Mouse (Mus musculus) lung, postnatal 4 days (tissue): ENCODE measurements around the gene Snrnp70.

Experiments used
- DNase-seq, 2 experiments: peaks; one replicate each; pipeline ENCODE4 v3.0.0; 2021

Snrnp70 gene

DNA sequence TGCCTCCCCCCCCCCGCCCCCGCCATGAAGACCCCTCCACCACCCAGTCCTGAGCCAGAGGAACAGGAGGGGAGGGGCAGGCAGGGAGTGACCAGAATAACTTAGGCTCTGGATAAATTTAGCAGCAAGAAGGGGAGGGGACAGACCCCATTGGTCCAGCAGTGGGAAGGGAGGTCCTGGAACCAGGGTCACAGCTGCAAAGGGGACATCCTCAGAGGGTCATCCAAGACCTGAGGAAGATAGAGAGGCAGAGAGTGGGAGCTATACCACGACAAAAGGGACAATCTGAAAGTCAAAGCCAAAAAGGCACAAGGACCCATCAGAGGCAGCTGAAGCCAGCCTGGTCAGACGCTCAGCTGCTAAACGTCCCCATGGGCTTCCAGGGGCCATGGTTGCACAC lies 60.5 kb downstream of the Snrnp70 start, which contains the start of gene Hrc:
Hrc (plus strand) TSS at position 235 of the 400 bp plus-strand sequence.
- DNase-seq = no peak

DNA sequence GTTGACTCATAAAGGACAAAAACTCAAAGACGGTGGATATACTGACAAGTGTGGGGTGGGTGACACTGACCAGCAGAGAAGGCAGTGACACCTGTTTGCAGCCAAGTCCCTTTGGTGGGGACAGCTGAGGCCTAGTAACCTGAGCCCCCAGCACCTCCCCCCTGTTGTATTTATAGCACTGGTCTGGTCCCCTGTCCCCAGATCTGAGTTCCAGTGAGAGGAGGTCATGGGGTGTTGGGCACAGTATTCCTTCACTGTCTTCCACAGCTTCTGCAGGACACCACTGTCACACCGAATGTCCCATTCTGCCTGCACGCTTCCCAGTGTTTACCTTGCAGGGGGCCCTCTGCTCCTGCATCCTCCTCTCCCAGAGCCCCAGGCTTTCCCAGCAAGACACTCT lies 60.9 kb downstream of the Snrnp70 start:
- no peak for DNase-seq

DNA sequence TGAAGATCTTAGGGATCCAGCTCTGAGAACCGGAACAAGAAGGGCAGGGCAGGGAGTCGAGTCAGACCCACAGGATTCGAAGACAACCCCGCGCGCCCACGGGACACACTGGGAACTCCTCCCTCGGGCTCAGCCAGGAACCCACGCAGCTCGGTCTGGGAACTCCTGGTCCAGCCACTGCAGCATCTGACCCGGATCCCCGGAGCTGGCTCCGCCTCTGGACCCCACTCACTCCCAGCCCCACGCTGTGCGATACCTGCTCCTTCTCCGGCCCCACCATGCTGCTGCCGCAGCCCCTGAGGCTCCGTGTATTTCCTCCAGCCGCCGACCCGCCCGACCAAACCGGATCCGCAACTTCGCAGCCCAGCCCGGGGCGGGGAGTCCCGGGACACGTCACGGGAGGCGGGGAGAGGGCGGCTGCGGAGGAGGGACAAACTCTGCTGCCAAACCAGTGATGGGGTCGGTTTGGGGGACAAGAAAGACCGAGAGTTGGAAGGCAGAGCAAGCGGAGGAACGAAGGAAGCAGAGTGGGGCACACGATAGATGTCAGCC lies 62.0 kb downstream of the Snrnp70 start, which contains the start of gene Trpm4:
Trpm4 (minus strand) TSS at position 350 of the 552 bp plus-strand sequence.
- DNase-seq = peak; percentile 93

DNA sequence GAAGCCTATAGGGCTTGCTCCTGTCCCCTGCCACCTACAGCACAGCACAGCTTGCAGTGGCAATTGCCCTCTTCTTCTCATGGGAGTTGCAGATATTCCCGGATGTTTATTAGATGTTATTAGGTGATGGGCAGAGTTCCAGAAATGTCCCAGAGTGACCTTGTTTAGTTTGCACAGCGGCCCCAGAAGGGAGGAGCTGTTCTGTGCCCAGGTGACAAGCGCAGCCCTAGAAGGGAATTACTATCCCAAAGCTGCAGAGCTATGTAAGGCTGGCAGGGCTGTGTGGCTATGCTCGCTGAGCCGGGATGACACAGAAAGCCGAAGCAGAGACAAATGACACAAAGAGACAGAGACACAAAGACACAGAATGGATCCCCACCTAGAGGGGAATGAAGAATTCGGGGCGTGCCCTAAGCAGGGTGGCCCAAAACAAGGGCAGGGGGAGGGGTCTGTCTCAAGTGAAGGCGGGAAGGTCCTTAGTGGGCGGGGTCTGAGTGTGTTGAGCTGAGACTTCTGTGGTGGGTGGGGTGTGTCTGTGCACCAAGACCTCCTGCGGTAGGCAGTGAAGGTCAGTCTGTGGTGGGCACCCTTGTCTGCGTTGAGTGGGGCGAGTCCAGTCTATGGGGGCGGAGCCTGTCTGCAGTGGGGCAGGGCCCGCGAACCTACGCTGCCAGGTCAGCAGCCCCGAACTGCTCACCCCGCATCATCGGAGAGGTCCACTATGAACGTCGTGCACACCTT lies 62.7 kb downstream of the Snrnp70 start:
- peak; percentile 72 to 73 for DNase-seq

DNA sequence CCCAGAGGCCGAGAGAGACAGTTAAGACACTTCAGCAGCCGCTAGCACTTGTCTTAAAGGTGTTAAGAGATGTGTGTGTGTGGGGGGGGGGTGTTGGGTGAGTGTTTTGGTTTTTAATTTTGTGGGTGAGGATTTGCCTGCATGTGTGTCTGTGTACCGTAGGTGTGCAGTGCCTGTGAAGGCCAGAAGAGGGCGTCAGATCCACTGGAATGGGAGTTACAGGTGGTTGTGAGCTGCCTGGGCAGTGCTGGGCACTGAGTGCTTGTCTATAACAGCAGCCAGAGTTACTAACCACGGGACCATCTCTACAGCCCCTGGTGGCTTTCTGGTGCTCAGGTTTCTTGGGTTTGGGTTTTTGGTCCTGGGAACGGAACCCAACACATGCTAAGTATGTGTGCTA lies 64.0 kb downstream of the Snrnp70 start:
- no peak for DNase-seq

DNA sequence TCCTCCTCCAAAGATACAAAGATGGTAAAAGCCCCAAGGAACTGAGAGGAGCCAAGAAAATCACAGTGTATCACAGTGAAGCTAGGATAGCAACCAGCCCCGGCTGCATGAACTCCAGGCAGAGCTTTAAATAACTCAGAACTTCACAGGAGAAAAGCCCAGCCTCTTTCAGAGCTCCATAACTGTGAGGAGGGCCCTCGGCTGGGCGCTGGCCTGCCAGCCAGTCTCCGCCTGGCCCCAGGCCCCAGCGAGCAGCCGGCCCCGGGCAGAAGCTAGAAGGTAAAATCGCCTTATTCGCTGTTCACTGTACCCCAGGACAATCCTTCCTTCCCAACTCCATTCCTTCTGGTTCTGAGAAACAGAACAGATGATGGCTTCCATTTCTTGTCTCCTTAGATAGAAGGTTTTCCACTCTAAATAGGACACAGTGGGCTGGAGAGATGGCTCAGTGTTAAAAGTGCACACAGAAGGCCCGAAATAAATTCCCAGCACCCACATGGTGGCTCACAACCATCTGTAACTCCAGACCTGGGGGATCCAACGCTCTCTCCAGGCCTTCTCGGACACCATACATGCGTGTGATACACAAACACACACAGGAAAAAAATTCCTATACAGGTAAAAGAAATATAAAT lies 66.6 kb downstream of the Snrnp70 start:
- no peak for DNase-seq
